Mouse (Mus musculus) kidney, embryonic 16.5 days (tissue): ENCODE results near the gene Srsf10. TPM values are rescaled to one million over a fixed set of nuclear protein-coding genes. Genes with fewer than 3 reads are reported as not detected.

Experiments used
- ATAC-seq: fragments of 200-750 bp; cut with Nextera tagmentation; 2 replicates; pipeline ENCODE4 v1.8.0; 2017; ENCODE audit warnings: moderate TSS enrichment; ENCODE audit not compliant: low FRiP score, low TSS enrichment
- H3K27ac ChIP-seq: fragments of 300-500 bp; sonication (generic); 2 replicates; pipeline ENCODE4 v1.5.1; 2014; ENCODE audit warnings: low read length
- H3K27me3 ChIP-seq: fragments of 300-500 bp; sonication (generic); 2 replicates; pipeline ENCODE4 v1.6.1; 2014; ENCODE audit warnings: low read length, control low read depth, mixed read lengths; ENCODE audit not compliant: insufficient read depth
- H3K36me3 ChIP-seq: fragments of 300-500 bp; sonication (generic); 2 replicates; pipeline ENCODE4 v1.6.1; 2014; ENCODE audit warnings: low read length, control low read depth, mixed read lengths; ENCODE audit not compliant: insufficient read depth
- H3K4me1 ChIP-seq: fragments of 300-500 bp; sonication (generic); 2 replicates; pipeline ENCODE4 v1.6.1; 2014; ENCODE audit warnings: low read length, control low read depth, mixed read lengths; ENCODE audit not compliant: insufficient read depth
- H3K4me2 ChIP-seq: fragments of 300-500 bp; sonication (generic); replicated peaks from 2 replicates; pipeline ENCODE4 v1.6.1; 2014; ENCODE audit warnings: low read depth, low read length
- H3K4me3 ChIP-seq: fragments of 300-500 bp; sonication (generic); 2 replicates; pipeline ENCODE4 v1.5.1; 2014; ENCODE audit warnings: mild to moderate bottlenecking, low read length
- H3K9ac ChIP-seq: fragments of 300-500 bp; sonication (generic); replicated peaks from 2 replicates; pipeline ENCODE4 v1.6.1; 2014; ENCODE audit warnings: low read length
- H3K9me3 ChIP-seq: fragments of 300-500 bp; sonication (generic); 2 replicates; pipeline ENCODE4 v1.6.1; 2016; ENCODE audit warnings: low read length, control low read depth
- WGBS: fragments of 180-500 bp; shearing (Covaris S2); extraction: QIAGEN DNeasy Blood & Tissue Kit; methylation state at CpG from one replicate; pipeline ENCODE4 v1.1.7; 2014; 5-methylcytosine and 5-hydroxymethylcytosine counted together
- polyA plus RNA-seq: library from polyadenylated mRNA; unstranded; fragments of >200 nt; fragmentation: Nextera tagmentation; extraction: Ambion mirVana; gene quantifications from 2 replicates; pipeline ENCODE4 v1.2.1, GENCODE M21; 2015

Gene Srsf10
- polyA plus RNA-seq, 1 experiment from 2014 or later = 242 TPM

DNA sequence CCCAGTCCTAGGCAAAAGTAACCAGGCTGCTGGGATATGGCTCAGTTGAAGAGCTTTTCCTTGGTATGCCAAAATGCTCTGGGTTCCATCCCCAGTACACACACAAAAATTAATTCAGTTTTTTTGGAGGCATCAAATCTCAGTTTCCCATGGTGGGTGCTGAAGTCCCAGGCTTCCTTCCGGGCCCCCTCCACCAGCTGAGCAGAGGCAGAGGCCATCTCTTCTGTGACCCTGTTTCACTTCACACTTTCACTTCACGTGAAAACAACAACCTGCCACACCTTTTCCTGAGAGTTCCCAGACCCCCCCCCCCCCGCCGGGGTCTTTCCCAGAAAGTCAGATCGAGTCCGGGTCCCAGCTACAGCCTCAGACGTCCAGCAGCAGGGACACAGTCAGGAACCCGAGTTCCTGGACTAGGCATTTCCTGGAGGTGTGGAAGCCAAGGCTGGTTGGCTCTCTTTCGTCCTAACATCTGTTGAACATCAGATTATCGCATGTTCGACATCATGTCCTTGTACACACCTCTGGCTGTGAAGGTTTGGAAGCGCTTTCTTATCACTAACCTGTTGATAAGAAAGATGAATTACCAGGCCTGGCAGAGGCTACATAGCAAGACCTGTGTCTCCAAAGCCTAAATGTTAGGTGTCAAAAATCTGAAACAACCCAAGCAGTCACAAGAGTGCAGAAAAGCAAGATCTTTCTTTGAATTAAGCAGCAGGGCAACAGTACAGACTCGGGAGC lies 53.9 kb downstream of the Srsf10 start:
- no peak overlapping the region for H3K4me3 ChIP-seq
- no peaks in the 10 kb centered on the region for H3K36me3 ChIP-seq
- no peak for ATAC-seq
- no peak overlapping the region for H3K4me2 ChIP-seq
- H3K9ac ChIP-seq = no peak overlapping the region
- H3K27ac ChIP-seq = no peak overlapping the region
- no peaks in the 10 kb centered on the region for H3K27me3 ChIP-seq
- H3K9me3 ChIP-seq = no peaks in the 10 kb centered on the region
- WGBS = 58% methylated on average over 13 of the region's 13 CpGs
- H3K4me1 ChIP-seq = no peaks in the 10 kb centered on the region

DNA sequence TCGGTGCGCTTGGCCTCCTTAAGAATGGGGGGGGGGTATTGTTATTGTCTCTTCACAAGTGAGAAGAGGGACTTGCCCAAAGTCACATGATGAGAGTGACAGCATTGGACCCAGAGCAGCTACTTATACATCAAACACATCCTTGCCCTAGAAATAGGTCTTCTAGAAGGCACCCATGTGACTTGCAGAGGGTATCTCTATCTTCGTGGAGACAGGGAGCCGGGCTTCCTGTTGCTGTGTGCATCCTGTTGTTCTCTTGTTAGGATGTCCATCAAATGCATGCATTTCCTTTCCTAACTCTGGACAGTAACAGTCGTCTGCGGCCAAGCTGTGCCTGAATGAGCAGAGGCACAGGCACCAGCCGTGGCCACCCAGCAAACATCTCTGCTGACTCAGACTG lies 56.0 kb downstream of the Srsf10 start:
- Histone ChIP-seq H3K27ac (peak overlapping the region; percentile 44; the same call in 1 of the 2 replicates), H3K4me3 (no peak overlapping the region), H3K27me3 (no peaks in the 10 kb centered on the region), H3K4me1 (no peaks in the 10 kb centered on the region), H3K9me3 (no peaks in the 10 kb centered on the region), H3K4me2 (no peak overlapping the region), H3K9ac (no peak overlapping the region), H3K36me3 (no peaks in the 10 kb centered on the region)
- ATAC-seq = no peak
- 57% methylated on average over 7 of the region's 7 CpGs for WGBS

DNA sequence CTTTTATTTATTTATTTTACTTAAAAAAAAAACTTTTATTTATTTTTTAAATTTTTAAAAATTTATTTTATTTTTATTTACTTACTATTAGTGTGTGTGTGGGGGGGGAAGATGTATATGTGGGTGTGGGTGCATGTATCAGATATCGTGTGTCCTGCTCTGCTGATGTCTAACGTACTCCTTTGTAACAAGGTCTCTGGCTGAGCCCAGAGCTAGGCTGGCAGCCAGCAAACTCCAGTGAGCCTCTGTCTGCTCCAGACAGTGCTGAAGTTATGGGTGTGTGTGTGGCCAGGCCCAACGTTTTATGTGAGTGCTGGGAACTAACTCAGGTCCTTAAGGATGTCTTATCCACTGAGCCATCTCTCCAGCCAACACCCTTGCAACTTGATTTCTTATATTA lies 56.6 kb downstream of the Srsf10 start:
- peak overlapping the region; percentile 4; the same call in 1 of the 2 replicates for H3K27ac ChIP-seq
- H3K9ac ChIP-seq = no peak overlapping the region
- WGBS = 51% methylated on average over 3 of the region's 3 CpGs
- H3K4me3 ChIP-seq = no peak overlapping the region
- no peak for ATAC-seq
- H3K27me3 ChIP-seq = no peaks in the 10 kb centered on the region
- no peaks in the 10 kb centered on the region for H3K4me1 ChIP-seq
- no peaks in the 10 kb centered on the region for H3K36me3 ChIP-seq
- no peak overlapping the region for H3K4me2 ChIP-seq
- no peaks in the 10 kb centered on the region for H3K9me3 ChIP-seq

DNA sequence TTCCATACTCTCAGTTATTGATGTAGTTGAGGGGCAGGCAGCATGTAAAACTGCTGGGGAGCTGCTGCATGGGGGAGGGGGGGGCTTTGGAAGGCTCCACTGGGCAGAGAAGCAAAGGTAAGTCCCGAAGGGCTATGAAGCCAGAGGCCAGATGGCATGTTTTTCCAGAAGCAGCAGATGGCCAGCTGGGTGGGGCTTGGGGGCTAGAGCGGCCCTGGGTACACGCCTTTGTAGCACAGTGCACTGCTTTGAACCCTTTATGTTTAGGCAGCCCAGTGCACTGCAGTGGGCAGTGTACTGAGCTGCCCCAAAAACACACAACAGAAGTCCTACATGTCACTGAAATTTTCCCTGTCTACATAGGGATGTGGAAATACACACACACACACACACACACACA lies 57.3 kb downstream of the Srsf10 start:
- Histone ChIP-seq H3K9ac (no peak overlapping the region), H3K27ac (no peak overlapping the region), H3K27me3 (no peaks in the 10 kb centered on the region), H3K4me1 (no peaks in the 10 kb centered on the region), H3K9me3 (no peaks in the 10 kb centered on the region), H3K36me3 (no peaks in the 10 kb centered on the region), H3K4me3 (no peak overlapping the region), H3K4me2 (no peak overlapping the region)
- 21% methylated on average over 3 of the region's 3 CpGs for WGBS
- ATAC-seq = no peak

DNA sequence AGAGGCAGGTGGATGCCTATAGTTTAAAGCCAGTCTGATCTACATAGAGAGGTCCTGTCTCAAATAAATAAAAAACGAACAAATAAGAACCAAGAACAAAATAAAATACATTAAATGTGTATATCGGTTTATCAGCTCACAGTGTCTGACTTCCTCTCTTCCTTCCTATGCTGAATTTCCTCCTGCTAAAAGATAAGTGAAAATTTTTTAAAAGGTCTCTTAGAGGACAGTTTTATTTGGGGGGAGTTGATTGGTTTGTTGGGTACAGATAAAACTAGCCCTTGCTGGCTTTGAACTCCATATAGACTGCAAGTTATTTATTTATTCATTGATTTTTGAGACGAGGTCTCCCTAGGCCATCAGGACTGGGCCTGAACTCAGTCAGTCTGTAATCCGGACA lies 57.9 kb downstream of the Srsf10 start:
- Histone ChIP-seq H3K4me3 (no peak overlapping the region), H3K4me1 (no peaks in the 10 kb centered on the region), H3K9ac (no peak overlapping the region), H3K27me3 (no peaks in the 10 kb centered on the region), H3K27ac (no peak overlapping the region), H3K9me3 (no peaks in the 10 kb centered on the region), H3K36me3 (no peaks in the 10 kb centered on the region), H3K4me2 (no peak overlapping the region)
- 69% methylated on average over 4 of the region's 4 CpGs for WGBS
- no peak for ATAC-seq

DNA sequence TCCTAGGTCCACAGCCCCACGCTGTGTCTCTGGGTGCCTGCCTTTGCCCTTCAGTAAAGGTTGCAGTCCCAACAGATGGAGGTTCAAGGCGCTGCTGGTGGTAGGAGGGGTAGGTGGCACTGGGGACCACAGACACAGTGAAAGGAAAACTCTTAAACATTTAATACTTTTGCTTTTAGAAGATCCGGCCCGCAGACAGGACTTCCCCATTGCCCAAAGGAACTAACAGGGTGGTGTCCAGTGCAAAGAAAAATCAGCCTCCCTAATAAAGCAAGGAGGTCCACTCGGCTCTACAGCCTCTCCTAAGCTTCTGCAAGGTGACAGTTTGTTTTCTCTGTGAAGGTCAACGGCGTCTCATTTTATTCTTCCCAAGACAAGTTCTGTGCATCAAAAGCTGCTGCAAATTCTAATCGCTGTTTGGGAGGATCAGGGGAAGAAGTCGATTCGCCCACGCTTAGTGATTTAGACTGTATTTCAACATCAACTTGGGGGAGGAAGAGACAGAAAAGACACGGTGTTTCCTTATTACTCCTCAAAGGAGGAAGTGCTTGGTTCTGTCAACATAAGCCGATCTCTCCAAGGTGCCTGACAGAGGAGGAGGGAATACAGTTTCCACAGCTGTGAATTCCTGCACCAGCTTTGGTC lies 63.2 kb downstream of the Srsf10 start:
- H3K4me1 ChIP-seq = peaks cover 5% of the 10 kb centered on the region
- 65% methylated on average over 13 of the region's 13 CpGs for WGBS
- no peaks in the 10 kb centered on the region for H3K27me3 ChIP-seq
- no peaks in the 10 kb centered on the region for H3K9me3 ChIP-seq
- H3K27ac ChIP-seq = no peak overlapping the region
- peaks cover 6% of the 10 kb centered on the region for H3K36me3 ChIP-seq
- ATAC-seq = no peak
- H3K4me3 ChIP-seq = no peak overlapping the region
- H3K4me2 ChIP-seq = no peak overlapping the region
- no peak overlapping the region for H3K9ac ChIP-seq

DNA sequence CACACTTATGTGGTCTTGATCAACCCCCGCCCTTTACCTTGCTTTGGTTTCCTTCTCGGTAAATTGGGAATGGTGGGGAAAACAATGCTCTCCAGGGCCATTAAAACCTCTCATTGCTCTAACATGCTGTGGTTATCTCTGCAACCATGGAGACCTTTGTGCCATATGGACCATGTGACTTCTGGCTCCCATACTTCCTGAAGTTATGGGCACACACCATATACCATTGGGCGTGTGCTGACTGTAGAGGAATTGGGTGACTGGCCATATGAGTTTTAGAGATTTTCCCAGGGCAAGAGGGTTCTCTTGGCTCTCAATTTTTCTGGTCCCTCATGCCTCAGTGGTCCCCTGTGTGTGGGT lies 63.7 kb downstream of the Srsf10 start:
- Histone ChIP-seq H3K4me2 (no peak overlapping the region), H3K4me3 (no peak overlapping the region), H3K9me3 (no peaks in the 10 kb centered on the region), H3K4me1 (peaks cover 5% of the 10 kb centered on the region), H3K9ac (no peak overlapping the region), H3K36me3 (peaks cover 9% of the 10 kb centered on the region), H3K27ac (no peak overlapping the region), H3K27me3 (no peaks in the 10 kb centered on the region)
- 87% methylated on average over 3 of the region's 3 CpGs for WGBS
- ATAC-seq = no peak

Other genes starting within 250 kb of the Srsf10 start
- gene Ifnlr1, start 169.5 kb upstream of the Srsf10 start, polyA plus RNA-seq = 1.0 and 1.4 TPM in 2 replicates
- gene Il22ra1, start 127.6 kb upstream of the Srsf10 start, polyA plus RNA-seq = 0.11 TPM in 1 of 2 replicates, not detected in the other
- gene Myom3, start 96.0 kb upstream of the Srsf10 start, polyA plus RNA-seq = 0.76 and 0.86 TPM in 2 replicates
- gene Pnrc2, start 18.1 kb downstream of the Srsf10 start, polyA plus RNA-seq = 211 and 212 TPM in 2 replicates
- 1.0 and 1.1 TPM in 2 replicates for gene Cnr2, start 39.6 kb downstream of the Srsf10 start, polyA plus RNA-seq
- gene Fuca1, start 65.0 kb downstream of the Srsf10 start, polyA plus RNA-seq = 89.1 and 89.4 TPM in 2 replicates
- gene Hmgcl, start 90.7 kb downstream of the Srsf10 start, polyA plus RNA-seq = 86.5 and 93.2 TPM in 2 replicates
- 40.6 and 40.7 TPM in 2 replicates for gene Gale, start 108.0 kb downstream of the Srsf10 start, polyA plus RNA-seq
- gene Lypla2, start 116.9 kb downstream of the Srsf10 start, polyA plus RNA-seq = 143 and 147 TPM in 2 replicates
- gene Pithd1, start 131.5 kb downstream of the Srsf10 start, polyA plus RNA-seq = 46.8 and 48.7 TPM in 2 replicates
- 45.1 and 45.2 TPM in 2 replicates for gene Eloa, start 166.0 kb downstream of the Srsf10 start, polyA plus RNA-seq
- 372 and 438 TPM in 2 replicates for gene Rpl11, start 197.7 kb downstream of the Srsf10 start, polyA plus RNA-seq